Mouse (Mus musculus) ES-Bruce4 (cell line): ENCODE measurements at regions not wholly inside any gene's neighbourhood (a gene's known extent, or its start where the extent isn't known, plus 50 kb on each side); places are given as distances from the start of the nearest gene placed in this dataset.

Source experiments
- CTCF ChIP-seq: IDR thresholded peaks from one replicate; pipeline ENCODE4 v1.8.1; 2011; ENCODE audit warnings: low read depth, low read length
- EP300 ChIP-seq: IDR thresholded peaks from 2 replicates; pipeline ENCODE4 v1.6.1; 2011; ENCODE audit warnings: low read depth, low read length; ENCODE audit not compliant: insufficient read depth
- POLR2A ChIP-seq: IDR thresholded peaks from one replicate; pipeline ENCODE4 v1.8.1; 2011; ENCODE audit warnings: low read length; ENCODE audit not compliant: insufficient read depth

GRCm38 (mm10) chr12:28181265-28181664, 370.9 kb downstream of the Dcdc2c start:
- TF ChIP-seq CTCF (no peak), POLR2A (no peak), EP300 (no peak)
